Mouse (Mus musculus): ENCODE measurements around the gene Dusp7. TPM values are rescaled to one million over a fixed set of nuclear protein-coding genes. Genes with fewer than 3 reads are reported as not detected.

Gene Dusp7
- polyA plus RNA-seq, 1 experiment from 2014 or later: 3.8 TPM

DNA sequence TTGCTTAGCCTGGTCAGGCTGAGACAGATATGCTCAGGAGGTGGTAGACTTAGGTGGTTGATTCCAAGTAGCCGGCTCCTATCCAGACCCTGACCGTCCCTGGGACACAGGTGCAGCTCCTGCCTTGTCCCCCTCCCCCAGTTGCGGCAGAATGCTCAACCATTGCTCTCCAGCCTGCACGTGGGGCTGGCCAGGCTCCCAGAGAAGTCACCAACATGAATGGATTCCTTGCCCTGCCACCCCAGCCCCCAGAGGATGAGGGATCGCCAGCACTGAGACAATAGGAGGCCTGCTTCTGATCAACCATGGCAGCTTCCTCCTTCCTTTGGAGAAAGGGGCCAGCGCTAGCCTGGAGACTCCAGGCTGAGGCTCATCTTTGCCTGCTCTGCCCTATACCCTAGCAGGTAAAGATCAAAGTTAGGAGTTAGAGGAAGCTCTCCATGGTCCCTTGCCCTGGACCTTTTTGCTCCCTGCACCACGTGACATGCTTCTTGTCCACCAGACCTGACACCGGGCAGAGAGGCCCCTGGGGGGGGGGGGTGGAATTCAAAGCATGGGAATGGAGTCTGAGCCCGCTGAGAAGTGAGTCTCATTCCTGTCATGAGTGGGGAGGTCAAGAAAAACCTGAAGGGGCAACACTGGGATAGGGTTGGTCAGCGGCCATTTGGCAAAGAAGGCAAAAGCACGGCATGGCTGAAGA lies 24.5 kb downstream of the Dusp7 start:
- WGBS (ENCODE audit: insufficient replicate concordance): 66% methylated on average over 11 of the region's 11 CpGs
- Histone ChIP-seq H3K4me1 (replicated peaks) (peaks cover 47% of the 10 kb centered on the region), H3K27ac (no peak overlapping the region), H3K9ac (no peak overlapping the region), H3K9me3 (replicated peaks) (no peaks in the 10 kb centered on the region), H3K27me3 (no peaks in the 10 kb centered on the region; the same call in 1 of the 2 replicates), H3K4me2 (no peak overlapping the region), H3K36me3 (no peaks in the 10 kb centered on the region), H3K4me3 (replicated peaks) (no peak overlapping the region)
- no peak for ATAC-seq (ENCODE audit: low read depth)
- DNase-seq: no peak

DNA sequence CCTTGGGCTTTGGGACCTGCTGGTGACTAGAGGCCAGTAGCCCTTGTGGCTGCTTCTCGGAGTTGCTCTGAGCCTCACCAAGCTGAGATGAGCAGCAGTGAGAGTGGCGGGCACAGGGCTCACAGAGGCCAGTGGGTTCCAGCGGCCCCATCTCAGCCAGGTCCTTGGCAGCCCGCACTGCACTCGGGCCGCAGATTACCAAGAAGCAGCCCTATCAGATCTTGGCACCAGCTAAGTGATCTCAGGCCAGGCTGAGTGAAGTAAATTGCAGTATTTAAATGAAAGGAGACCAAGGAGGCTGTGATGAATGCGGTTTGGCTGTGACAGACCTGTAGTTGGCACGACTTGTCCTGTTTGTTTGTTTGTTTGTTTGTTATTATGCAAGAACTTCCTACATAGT lies 25.1 kb downstream of the Dusp7 start:
- no peak overlapping the region for H3K9ac ChIP-seq
- H3K27ac ChIP-seq: no peak overlapping the region
- no peak for DNase-seq
- no peaks in the 10 kb centered on the region for H3K36me3 ChIP-seq
- ATAC-seq (ENCODE audit: low read depth): no peak
- no peaks in the 10 kb centered on the region for H3K9me3 ChIP-seq (replicated peaks)
- H3K4me3 ChIP-seq (replicated peaks): no peak overlapping the region
- no peak overlapping the region for H3K4me2 ChIP-seq
- H3K27me3 ChIP-seq: no peaks in the 10 kb centered on the region
- 69% methylated on average over 8 of the region's 8 CpGs for WGBS (ENCODE audit: insufficient replicate concordance)
- peaks cover 51% of the 10 kb centered on the region for H3K4me1 ChIP-seq (replicated peaks)

- 60% methylated on average over 11 of the region's 11 CpGs for WGBS (ENCODE audit: insufficient replicate concordance)
- Histone ChIP-seq H3K9ac (no peak overlapping the region), H3K9me3 (replicated peaks) (no peaks in the 10 kb centered on the region), H3K4me3 (replicated peaks) (no peak overlapping the region), H3K27me3 (no peaks in the 10 kb centered on the region), H3K27ac (no peak overlapping the region), H3K36me3 (no peaks in the 10 kb centered on the region), H3K4me2 (no peak overlapping the region), H3K4me1 (replicated peaks) (peaks cover 65% of the 10 kb centered on the region)
- DNase-seq (no peak), ATAC-seq (ENCODE audit: low read depth) (no peak)
Measured at GRCm38 (mm10) chr9:106394649-106395602, 26.5 kb downstream of the Dusp7 start.

DNA sequence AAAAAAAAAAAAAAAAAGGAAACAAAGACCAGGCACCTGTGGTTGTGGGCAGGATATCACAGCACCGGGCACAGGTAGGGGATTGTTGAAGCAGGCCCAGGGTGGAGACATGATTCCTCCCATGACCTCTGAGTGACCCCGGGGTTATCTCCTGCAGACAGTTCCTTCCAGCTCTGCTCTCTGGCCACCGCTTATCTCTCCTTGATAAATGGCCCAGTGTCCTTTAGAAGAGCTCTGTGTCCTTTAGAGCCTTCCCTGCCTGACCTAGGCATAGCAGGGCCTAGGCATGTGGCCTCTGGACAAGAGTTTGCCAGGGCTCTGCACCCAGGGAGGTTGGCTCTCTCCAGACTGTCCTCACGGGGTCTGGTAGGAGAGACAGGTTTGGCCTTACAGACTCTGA lies 29.3 kb downstream of the Dusp7 start:
- H3K27ac ChIP-seq: peak overlapping the region; percentile 91
- H3K4me3 ChIP-seq (replicated peaks): no peak overlapping the region
- DNase-seq: peak; percentile 20
- no peaks in the 10 kb centered on the region for H3K27me3 ChIP-seq
- no peaks in the 10 kb centered on the region for H3K36me3 ChIP-seq
- no peaks in the 10 kb centered on the region for H3K9me3 ChIP-seq (replicated peaks)
- 21% methylated on average over 4 of the region's 4 CpGs for WGBS (ENCODE audit: insufficient replicate concordance)
- peaks cover 80% of the 10 kb centered on the region for H3K4me1 ChIP-seq (replicated peaks)
- ATAC-seq (ENCODE audit: low read depth): peak; percentile 52
- peak overlapping the region; percentile 46 for H3K4me2 ChIP-seq
- peak overlapping the region; percentile 57 for H3K9ac ChIP-seq

GRCm38 (mm10) chr9:106398667-106399311 lies 30.4 kb downstream of the Dusp7 start:
- H3K4me2 ChIP-seq: peak overlapping the region; percentile 51
- H3K9ac ChIP-seq: peak overlapping the region; percentile 40
- peak; percentile 92 for ATAC-seq (ENCODE audit: low read depth)
- H3K4me1 ChIP-seq (replicated peaks): peaks cover 80% of the 10 kb centered on the region
- 0 out of 2 replicates have a peak overlapping the region, but pooled peaks have one; percentile 3 for H3K4me3 ChIP-seq (replicated peaks)
- H3K9me3 ChIP-seq (replicated peaks): no peaks in the 10 kb centered on the region
- H3K27me3 ChIP-seq: no peaks in the 10 kb centered on the region
- 41% methylated on average over 9 of the region's 9 CpGs for WGBS (ENCODE audit: insufficient replicate concordance)
- peak; percentile 66 for DNase-seq
- no peaks in the 10 kb centered on the region for H3K36me3 ChIP-seq
- peak overlapping the region; percentile 88 for H3K27ac ChIP-seq

DNA sequence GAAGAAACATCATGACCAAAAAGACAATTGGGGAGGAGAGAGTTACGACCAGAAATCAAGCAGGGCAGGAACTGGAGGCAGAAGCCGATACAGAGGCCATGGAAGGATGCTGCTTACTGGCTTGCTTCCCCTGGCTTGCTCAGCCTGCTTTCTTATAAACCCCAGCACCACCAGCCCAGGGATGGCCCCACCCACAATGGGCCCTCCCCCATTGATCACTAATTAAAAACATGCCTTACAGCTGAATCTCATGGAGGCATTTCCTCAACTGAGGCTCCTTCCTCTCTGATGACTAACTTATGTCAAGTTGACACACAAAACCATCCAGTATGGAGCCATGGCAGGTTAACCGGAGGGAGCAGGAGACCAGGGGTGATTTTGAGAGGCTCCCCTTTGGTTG lies 31.4 kb downstream of the Dusp7 start:
- Histone ChIP-seq H3K9me3 (replicated peaks) (no peaks in the 10 kb centered on the region), H3K36me3 (no peaks in the 10 kb centered on the region), H3K9ac (0 out of 2 replicates have a peak overlapping the region, but pooled peaks have one; percentile 11), H3K4me3 (replicated peaks) (no peak overlapping the region), H3K27ac (peak overlapping the region; percentile 88), H3K27me3 (no peaks in the 10 kb centered on the region), H3K4me1 (replicated peaks) (peaks cover 71% of the 10 kb centered on the region), H3K4me2 (no peak overlapping the region)
- ATAC-seq (ENCODE audit: low read depth) (no peak), DNase-seq (no peak)
- WGBS (ENCODE audit: insufficient replicate concordance): 82% methylated on average over 3 of the region's 3 CpGs

- Histone ChIP-seq H3K27me3 (no peaks in the 10 kb centered on the region), H3K4me3 (replicated peaks) (no peak overlapping the region), H3K4me2 (no peak overlapping the region), H3K4me1 (replicated peaks) (peaks cover 86% of the 10 kb centered on the region), H3K9ac (peak overlapping the region; percentile 36; the same call in 1 of the 2 replicates), H3K27ac (peak overlapping the region; percentile 43), H3K36me3 (no peaks in the 10 kb centered on the region), H3K9me3 (replicated peaks) (no peaks in the 10 kb centered on the region)
- DNase-seq (no peak), ATAC-seq (ENCODE audit: low read depth) (peak; percentile 29)
- WGBS (ENCODE audit: insufficient replicate concordance): 32% methylated on average over 5 of the region's 5 CpGs
Measured at GRCm38 (mm10) chr9:106402149-106402548, 33.7 kb downstream of the Dusp7 start.

DNA sequence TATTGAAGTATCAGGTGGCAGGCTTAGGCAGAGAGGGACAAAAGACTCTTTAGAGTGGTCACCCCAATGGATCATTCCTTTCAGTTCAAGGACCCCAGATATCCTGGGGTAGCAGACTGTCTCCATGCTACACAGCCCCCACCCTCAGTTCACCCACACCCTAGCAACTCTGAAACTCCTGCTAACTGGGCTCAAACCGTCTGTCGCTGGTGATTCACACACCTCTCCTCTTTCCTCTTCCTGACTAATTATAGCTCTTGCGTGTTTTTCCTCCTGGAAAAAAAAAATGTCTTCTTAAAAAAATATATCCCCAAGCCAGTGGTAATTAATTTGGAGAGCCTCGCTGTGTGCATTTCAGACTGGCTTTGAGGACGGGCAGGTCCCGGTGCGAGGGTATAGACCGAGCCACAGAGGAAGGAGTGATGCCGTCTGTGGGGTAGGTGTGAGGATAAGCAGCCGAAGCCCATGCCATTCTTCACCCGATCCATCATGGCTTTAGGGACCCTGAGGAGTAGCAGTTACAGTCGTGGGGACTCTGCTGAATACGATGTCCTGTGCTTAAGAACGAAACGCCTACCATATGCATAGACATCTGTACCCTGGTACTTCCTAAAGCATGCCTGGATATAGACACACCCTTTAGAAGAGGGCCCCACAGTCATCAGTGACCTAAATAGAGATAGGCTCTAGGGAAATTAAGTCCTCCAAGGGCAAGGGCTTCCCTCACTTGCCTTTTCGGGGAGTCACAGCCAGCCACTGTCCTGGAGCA lies 34.4 kb downstream of the Dusp7 start:
- Histone ChIP-seq H3K27me3 (no peaks in the 10 kb centered on the region), H3K4me2 (no peak overlapping the region), H3K4me3 (replicated peaks) (no peak overlapping the region), H3K9me3 (replicated peaks) (no peaks in the 10 kb centered on the region), H3K4me1 (replicated peaks) (peaks cover 79% of the 10 kb centered on the region), H3K27ac (peak overlapping the region; percentile 43), H3K9ac (peak overlapping the region; percentile 36; the same call in 1 of the 2 replicates), H3K36me3 (no peaks in the 10 kb centered on the region)
- ATAC-seq (ENCODE audit: low read depth) (no peak), DNase-seq (no peak)
- 72% methylated on average over 16 of the region's 16 CpGs for WGBS (ENCODE audit: insufficient replicate concordance)

DNA sequence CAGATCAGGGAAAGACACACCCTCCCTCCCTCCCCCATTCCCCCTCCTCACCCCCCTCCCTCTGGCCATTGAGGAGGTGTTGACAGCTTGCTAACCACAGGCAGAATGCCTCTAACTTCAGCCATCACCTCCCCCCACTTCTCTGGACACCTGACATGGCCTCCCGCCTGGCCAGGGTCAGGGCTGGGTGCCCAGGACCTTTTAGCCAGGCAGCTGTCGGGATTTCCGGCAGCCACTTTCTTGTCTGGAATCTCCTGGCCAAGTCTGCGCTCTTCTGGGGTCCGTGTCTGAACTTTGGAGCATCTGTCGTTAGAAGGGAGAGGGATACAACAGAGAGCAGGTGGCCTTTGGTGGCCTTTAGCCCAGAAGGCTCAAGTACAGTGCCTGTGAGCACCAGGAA lies 36.8 kb downstream of the Dusp7 start:
- 0 out of 2 replicates have a peak, but pooled peaks cover 2% of the 10 kb centered on the region for H3K9me3 ChIP-seq (replicated peaks)
- ATAC-seq (ENCODE audit: low read depth): no peak
- no peak overlapping the region for H3K9ac ChIP-seq
- no peak overlapping the region for H3K4me3 ChIP-seq (replicated peaks)
- H3K27me3 ChIP-seq: no peaks in the 10 kb centered on the region
- no peak for DNase-seq
- H3K36me3 ChIP-seq: no peaks in the 10 kb centered on the region
- no peak overlapping the region for H3K4me2 ChIP-seq
- no peak overlapping the region for H3K27ac ChIP-seq
- peaks cover 60% of the 10 kb centered on the region for H3K4me1 ChIP-seq (replicated peaks)
- WGBS (ENCODE audit: insufficient replicate concordance): 30% methylated on average over 6 of the region's 6 CpGs

- H3K4me2 ChIP-seq: no peak overlapping the region
- ATAC-seq (ENCODE audit: low read depth): no peak
- 0 out of 2 replicates have a peak, but pooled peaks cover 2% of the 10 kb centered on the region for H3K9me3 ChIP-seq (replicated peaks)
- H3K4me3 ChIP-seq (replicated peaks): no peak overlapping the region
- no peak for DNase-seq
- no peaks in the 10 kb centered on the region for H3K27me3 ChIP-seq
- no peak overlapping the region for H3K9ac ChIP-seq
- H3K27ac ChIP-seq: no peak overlapping the region
- WGBS (ENCODE audit: insufficient replicate concordance): 52% methylated on average over 8 of the region's 8 CpGs
- no peaks in the 10 kb centered on the region for H3K36me3 ChIP-seq
- H3K4me1 ChIP-seq (replicated peaks): peaks cover 60% of the 10 kb centered on the region
Measured at GRCm38 (mm10) chr9:106406443-106407078, 38.1 kb downstream of the Dusp7 start.

Measured in liver, embryonic 13.5 days (tissue).